Mouse (Mus musculus): ENCODE data around the gene Fgd3.

Fgd3 gene

GRCm38 (mm10) chr13:49214454-49214853 is 105.7 kb downstream of the Fgd3 start:
- DNase-seq = no peak

- no peak for DNase-seq
Measured at GRCm38 (mm10) chr13:49213531-49213932, 106.6 kb downstream of the Fgd3 start.

- DNase-seq = no peak
Measured at GRCm38 (mm10) chr13:49212711-49213500, 107.2 kb downstream of the Fgd3 start.

Data from kidney, adult 18-20 months (tissue).